Mouse (Mus musculus) left cerebral cortex, postnatal 10 days (tissue): ENCODE results near the gene Trpm8. TPM values are rescaled to one million over a fixed set of nuclear protein-coding genes. Genes with fewer than 3 reads are reported as not detected.

Source experiments
- DNase-seq, 2 experiments: peaks; one replicate each; pipeline ENCODE4 v3.0.0; 2021 to 2022; ENCODE audit warnings: low spot score in 2 of 2, mixed read lengths in 1 of 2; ENCODE audit errors: extremely low spot score in 1 of 2
- intact Hi-C: fragments of 180-260 bp; cut with DNase I; formaldehyde crosslinking; loops from one replicate; pipeline ENCODE4 v1.15.1; 2025
- total RNA-seq, 2 experiments: library from RNA; stranded (reverse); gene quantifications; 2 replicates each; pipeline ENCODE4 v1.2.3; 2021

Trpm8 gene
- total RNA-seq, 2 experiments from 2014 or later = 1.2 to 1.5 TPM

DNA sequence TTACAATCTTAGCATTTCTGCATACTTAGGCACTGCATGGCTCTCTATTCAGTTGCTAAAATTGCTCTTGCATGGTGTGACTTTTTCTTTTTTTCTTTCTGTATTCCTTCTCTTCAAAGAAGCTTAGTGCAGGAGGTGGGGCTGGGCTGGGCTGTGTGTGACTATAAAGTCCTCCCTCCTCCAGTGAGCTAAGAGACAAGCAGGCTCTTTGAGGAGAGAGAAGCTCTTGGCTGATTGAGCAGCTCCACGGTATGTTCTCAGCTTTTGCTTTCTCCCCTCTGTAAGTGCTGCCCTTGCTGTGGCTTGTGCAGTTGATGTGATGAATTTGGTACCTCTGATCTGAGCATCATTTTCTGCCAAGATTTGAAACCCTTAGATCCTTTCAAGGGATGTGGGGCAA, 29.1 kb downstream of the Trpm8 start:
- intact Hi-C loops = no loop called here
- DNase-seq = peak in 1 of 2 experiments; percentile 49

DNA sequence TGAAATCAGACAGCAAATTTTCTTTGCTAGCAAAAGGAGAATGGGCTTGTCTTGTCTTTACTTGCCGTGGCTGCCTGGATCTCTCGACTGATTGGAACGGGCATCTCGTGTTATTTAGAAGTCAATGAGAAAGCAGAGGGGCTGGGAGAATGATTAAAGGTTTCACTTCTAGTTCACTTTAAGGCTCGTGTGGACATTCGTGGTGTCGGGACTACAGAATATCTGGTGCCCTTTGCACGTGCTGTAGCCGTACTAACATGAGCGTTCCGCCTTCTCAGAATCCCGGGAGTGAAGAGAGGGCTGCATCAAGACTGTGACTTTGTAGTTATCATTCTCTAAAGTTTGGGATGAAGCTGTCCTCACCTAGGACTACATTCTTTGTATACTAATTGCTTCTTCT, 29.7 kb downstream of the Trpm8 start:
- intact Hi-C loops = no loop called here

DNA sequence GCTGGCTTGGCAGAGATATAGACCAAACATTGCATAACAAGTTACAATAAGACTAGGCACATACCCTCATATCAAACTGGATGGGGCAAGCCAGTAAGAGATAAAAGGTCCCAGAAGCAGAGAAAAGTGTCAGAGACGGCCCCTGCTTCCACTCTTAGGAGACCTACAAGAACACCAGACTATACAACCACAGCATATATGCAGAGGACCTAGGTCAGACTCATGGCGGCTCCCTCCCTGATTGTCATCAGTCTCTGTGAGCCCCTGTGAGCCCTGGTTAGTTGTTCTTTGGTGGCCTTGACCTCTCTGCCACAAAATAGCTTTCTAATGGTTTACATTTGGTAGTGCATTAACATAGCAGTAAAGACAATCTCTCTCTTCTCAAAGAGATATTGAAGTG, 31.6 kb downstream of the Trpm8 start:
- no peak for DNase-seq
- intact Hi-C loops = no loop called here

More for the DNA sequence above, 29.7 kb downstream of the Trpm8 start:
- no peak for DNase-seq

DNA sequence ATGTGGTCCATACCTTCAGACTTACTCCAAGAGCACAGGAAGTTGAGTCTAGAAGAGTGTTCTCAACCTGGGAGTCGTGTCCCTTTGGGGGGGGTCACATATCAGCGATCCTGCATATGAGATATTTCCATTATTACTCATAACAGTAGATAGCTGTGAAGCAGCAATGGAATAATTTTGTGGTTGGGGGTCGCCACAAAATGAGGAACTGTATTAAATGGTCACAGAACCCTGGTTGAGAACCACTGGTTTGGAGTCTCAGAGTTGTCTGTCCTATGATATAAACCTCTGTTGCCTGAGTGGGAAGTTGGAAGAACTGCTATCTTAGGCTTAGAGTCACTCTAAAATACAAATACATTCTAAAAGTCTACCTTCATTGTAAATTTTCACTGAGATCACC, 32.4 kb downstream of the Trpm8 start:
- intact Hi-C loops = no loop called here
- no peak for DNase-seq

DNA sequence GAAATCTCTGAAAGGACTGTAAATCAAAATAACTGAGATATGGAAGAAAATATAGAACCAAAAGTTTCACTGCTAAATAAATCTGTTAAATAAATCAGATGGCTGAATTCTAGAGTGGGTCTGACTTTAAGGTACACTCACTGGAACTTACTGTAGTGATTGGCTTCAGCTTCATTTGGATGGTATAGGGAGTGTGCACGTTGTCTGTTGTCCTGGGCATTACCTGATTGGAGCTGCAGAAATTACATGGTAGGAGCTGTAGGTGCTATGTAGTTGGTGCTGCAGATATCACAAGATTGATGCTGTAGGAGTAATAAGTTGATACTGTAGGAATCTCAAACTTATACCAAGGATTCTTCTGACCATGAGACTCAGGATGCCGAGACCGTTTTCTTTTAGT, 32.9 kb downstream of the Trpm8 start:
- intact Hi-C loops = no loop called here
- no peak for DNase-seq

DNA sequence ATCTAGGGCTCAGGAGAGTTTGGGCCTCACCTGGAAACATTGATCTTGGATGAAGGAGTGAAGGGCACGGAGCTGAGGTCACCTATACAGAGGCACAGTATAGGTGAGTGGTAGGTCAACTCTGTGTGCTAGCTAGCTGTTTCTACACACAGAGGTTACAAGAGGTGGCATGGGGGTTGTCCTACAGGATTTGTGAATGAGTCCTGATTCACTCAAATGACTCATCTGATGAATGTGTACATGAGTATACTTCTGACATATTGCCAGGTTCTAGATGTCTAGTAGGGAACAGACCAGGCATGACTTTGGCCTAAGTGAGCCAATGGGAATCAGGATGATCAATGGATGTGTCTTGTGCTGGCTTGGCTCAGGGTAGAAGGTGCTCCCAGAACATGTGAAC, 39.8 kb downstream of the Trpm8 start:
- intact Hi-C loops = no loop called here
- no peak for DNase-seq

DNA sequence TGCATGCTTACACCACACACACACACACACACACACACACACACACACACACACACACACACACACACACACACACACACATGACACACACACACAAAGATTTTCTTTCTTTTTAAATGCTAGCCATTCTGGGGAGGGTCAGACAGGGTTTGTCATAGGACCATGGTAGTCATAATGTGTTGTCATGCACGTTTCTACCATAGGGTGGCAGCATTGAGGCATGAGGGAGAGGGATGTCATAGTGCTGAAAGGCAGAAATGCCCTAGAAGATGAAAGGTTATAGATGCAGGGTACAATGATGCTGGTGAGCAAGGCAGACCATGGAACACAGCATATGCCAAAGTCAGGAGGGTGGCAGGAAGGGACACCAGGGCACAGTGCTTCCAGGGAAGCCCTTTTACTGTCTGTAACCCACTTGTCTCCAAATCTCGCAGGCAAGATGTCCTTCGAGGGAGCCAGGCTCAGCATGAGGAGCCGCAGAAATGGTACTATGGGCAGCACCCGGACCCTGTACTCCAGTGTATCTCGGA, 41.1 kb downstream of the Trpm8 start:
- intact Hi-C loops = no loop called here
- DNase-seq = peak in 1 of 2 experiments; percentile 68

DNA sequence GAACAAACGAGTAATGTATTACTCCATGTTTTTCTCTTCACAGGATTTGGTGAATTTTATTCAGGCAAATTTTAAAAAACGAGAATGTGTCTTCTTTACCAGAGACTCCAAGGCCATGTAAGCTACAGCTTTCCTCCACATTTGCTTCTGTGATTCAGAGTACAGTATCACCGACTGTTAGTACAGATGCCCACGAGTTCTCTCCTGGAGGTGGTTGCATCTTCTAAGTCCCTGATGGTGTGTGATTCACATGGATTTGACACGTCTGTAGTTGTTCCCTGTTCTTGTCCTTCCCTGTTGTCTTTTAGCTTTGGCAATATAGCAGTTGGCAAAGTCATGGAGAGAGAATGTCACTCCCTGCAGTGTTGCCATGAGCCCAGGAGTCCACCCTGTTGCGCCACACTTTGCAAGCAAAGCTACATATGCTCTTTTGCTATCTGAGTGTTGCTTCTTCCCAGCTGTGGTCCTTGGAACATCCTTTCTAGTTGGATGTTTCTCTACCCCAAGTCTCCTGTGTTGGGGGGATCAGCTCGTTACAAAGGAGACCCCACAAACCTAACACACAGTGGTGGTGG, 43.4 kb downstream of the Trpm8 start:
- intact Hi-C loops = no loop called here
- DNase-seq = no peak

DNA sequence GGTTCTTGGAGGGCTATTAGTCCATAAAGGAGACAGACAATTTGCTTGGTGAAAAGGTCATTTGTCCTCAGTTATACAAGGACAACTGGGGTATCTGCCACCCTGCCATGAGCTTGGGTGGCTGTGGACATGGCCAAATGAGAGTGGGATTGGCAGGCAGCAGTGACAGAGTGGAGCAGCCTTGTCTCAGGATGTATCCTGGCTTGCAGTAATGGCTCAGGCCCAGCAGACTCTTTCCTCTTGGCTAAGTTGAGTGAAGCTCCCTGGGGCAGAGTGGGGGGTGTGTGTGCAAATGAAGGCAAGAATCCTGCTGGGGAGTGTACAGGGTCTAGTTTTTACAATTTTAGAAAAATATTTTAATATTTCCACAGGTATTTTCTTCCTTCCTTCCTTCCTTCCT, 44.7 kb downstream of the Trpm8 start:
- intact Hi-C loops = no loop called here
- DNase-seq = no peak

DNA sequence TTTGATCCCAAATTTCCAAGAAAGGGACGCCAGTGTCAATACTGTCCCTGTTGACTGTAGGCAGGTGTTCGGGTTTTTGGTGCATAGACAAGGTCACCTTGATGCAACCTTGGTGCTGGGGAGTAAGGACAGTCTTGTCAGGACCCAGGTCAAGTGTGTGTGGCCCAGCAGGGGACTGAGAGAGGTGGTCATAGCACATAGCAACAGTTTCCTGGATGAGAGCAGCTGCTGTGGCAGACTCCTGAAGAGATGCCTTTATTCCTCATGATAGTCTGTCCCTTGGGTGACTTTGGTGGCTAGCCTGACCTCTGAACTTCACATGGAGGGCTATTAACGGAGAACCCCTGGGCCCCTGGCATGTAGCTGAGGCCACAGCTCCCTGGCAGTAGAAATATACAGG, 45.6 kb downstream of the Trpm8 start:
- no peak for DNase-seq
- intact Hi-C loops = no loop called here

DNA sequence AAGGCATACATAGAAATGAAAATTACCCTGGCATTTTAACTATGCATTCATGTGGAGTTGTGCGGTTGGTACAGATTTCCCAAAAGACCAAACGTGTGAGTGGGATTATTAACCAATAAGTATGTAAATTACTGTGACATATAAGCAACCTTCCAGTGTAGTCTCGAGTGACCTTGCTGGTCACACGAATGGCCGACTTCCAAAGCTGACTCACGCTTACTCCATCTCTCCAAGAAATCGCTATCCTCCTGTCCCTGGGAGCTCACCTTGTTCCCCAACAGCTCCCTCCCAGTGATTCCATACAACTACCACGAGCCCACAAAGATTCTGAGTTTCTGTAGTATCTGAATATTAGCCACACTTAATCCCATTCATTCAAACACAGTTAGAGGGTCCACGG, 62.0 kb downstream of the Trpm8 start:
- intact Hi-C loops = no loop called here
- no peak for DNase-seq

DNA sequence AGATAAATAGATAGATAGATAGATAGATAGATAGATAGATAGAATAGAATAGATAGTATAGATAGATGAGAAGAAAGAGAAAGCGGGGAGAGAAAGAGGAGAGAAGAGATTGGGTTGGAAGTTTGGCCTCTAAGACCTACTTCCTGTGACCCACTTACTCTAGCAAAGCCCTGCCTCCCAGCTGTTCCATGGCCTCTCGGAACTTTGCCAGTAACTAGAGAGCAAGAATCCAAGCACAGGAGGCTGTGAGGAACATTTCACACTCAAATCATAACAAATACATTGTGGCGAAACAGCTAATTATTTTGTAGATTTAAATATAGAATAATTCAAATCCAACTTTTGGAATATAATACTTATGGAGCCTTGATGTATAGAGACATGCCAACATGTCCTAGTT, 65.2 kb downstream of the Trpm8 start:
- intact Hi-C loops = no loop called here
- DNase-seq = no peak

DNA sequence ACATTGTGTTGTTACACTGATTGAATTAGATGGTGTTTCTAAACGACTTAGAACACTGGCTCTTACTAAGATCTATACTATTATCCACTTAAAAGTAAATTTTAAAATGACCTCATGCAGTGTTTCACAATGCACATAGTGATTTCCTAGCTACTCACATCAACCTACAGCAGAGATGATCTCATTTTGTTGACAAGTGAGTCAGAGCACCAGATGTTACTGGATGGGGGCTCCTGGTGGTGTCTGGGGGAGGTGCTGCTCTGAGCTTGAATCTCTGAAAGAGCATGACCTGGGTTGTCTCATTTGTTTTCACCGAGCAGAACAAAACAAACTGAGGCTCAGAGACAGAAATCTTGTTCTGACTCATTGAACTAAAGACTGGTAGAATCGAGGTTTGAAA, 68.1 kb downstream of the Trpm8 start:
- no peak for DNase-seq
- intact Hi-C loops = no loop called here

DNA sequence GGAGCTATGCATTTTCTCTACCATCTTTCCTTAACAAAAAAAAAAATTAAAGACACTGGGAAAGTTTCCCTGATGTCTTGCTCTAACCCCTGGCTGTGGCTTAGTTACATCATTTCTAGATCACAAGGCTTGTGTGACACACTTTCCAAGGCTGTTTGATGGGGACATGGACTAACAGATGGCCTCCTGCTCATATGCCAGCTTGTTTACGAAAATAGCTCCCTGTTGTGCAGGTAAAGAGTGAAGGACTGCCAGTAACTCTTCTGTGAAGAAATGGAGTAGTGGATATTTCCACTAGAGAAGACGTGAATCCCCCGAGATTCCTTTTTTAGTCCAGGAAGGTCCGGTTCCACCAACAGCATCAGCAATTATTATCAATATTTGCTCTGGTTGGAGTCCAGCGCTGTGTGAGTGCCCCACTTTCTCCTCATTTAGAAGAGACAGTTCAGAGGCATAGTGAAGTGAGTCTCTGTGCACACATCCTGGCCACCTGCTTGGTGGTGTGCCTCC, 71.1 kb downstream of the Trpm8 start:
- no peak for DNase-seq
- intact Hi-C loops = no loop called here

DNA sequence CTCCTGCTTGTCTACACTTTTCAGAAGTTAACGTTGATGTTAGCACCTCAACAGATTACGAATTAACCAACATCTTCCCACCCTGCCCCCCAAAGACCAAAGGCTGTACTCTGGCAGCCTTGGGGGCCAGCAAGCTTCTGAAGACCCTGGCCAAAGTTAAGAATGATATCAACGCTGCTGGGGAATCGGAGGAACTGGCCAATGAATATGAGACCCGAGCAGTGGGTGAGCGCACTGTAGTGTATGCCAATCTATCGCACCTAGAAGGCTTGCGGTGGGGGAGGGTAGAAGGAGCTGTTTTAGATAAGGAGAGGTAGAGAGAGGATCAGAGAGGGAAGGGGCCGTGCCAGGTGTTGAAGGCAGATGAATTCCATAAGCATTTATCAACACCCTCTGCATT, 73.3 kb downstream of the Trpm8 start:
- intact Hi-C loops = loop anchor here (10.0 kb wide), 1 partner anchor 844 kb away; no protein-coding TSS in a partner anchor
- DNase-seq = no peak

DNA sequence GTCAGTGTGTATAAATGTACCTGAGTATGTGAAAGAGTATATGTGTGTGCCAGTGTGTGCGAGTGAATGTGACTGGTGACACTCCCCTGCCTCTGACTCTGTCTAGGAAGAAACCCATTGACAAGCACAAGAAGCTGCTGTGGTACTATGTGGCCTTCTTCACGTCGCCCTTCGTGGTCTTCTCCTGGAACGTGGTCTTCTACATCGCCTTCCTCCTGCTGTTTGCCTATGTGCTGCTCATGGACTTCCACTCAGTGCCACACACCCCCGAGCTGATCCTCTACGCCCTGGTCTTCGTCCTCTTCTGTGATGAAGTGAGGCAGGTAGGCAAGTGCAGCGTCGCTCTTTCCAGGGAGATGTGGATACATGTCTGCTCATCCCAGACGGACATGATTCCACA, 77.6 kb downstream of the Trpm8 start:
- intact Hi-C loops = loop anchor here (5.0 to 10.0 kb wide), 4 partner anchors 67 to 840 kb away; partner anchors contain the start of gene Arl4c
- no peak for DNase-seq

DNA sequence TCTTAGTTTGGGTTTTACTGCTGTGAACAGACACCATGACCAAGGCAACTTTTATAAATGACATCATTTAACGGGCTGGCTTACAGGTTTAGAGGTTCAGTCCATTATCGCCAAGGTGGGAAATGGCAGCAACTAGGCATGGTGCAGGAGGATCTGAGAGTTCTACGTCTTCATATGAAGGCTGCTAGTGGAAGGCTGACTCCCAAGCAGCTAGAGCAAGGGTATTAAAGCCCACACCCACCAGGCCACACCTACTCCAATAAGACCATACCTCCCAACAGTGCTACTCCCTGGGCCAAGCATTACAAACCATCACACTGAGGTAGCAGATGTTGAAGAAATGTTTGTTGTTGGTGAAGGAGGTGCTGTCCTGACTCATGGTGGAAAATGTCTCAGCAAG, 78.2 kb downstream of the Trpm8 start:
- intact Hi-C loops = loop anchor here (5.0 to 10.0 kb wide), 4 partner anchors 67 to 839 kb away; partner anchors contain the start of gene Arl4c
- no peak for DNase-seq

DNA sequence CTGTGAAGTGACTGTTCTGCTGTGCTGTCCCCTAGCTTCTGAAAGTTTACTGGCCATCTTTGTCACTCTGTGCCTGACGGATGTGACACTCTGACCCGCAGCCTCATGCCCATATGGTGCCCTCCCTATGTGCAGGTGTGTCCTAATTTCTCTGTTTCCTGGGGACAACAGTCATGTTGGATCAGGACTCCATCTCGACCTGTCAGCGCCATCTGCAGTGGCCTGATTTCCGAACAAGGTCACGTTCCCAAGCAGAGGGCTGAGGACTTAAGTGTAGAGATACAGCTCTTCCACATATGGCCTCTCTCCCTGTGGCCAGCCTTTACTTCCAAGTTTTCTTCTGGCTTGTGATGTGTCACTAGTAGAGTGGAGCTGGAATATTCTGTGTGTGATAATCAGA, 79.2 kb downstream of the Trpm8 start:
- DNase-seq = no peak
- intact Hi-C loops = loop anchor here (5.0 to 10.0 kb wide), 4 partner anchors 66 to 838 kb away; partner anchors contain the start of gene Arl4c

DNA sequence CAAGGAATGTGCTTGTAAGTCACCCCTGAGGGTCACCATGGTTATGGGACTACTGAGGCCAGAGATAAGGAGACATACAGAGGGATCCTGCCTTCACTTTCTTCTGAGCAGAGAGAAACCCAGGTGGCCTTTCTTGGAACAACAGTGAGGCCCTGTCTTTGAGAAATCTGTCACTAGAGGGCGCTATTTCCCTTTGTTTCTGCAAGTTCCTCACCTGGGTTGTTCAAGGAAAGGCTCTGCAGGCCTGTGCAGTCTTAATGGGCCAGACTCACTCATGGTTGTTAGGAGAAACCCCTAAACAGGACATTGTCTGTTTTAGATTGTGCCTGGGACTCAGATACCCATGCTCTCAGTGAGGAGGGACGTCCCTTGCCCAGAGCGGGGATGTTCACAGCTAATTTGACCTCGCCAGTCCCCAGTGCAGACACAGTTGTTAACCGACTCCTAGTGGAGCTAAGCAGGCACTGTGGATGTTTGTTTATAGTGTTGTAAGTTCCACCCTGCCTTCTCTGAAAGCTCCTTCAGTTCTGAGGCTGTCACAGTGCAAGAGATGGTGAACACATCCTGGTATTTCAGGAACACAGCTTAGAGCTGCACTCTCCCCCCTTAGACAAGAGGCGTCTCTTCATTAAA, 80.1 kb downstream of the Trpm8 start:
- intact Hi-C loops = loop anchor here (5.0 to 10.0 kb wide), 4 partner anchors 65 to 837 kb away; partner anchors contain the start of gene Arl4c
- DNase-seq = peak; percentile 65 to 83

DNA sequence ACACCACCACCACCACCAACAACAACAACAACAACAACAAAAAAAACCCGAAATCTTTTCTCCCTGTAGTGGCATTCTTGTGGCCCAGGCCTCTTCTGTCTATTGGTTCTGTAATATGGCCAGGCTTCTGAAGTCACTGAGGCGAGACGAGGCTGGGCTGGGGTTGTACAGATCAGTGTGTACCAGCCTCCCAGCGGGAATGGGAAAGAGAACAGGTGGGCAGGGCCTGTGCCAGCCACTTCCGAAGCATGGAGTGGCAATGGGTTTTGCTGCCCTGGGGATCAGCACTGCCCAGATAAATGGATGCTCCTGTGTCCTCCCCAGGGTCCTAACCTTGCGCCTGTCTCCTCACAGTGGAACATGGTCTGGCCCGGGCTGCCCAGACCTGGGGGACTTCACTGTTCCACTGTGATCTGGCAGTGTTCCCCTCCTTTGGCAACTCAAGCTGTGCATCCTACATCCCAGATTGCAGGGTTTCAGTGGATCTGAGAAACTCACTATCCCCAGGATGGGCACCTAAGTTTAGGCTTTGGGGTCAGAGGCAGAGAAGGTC, 80.7 kb downstream of the Trpm8 start:
- DNase-seq = no peak
- intact Hi-C loops = loop anchor here (5.0 to 10.0 kb wide), 4 partner anchors 64 to 837 kb away; partner anchors contain the start of gene Arl4c
